Comparison of ENCODE assay signal across 26 mouse cellular contexts in genomic region chr3:155994044-155994443, GRCm38 (mm10).
DNase-seq lines count a peak whose midpoint lies in the region; ATAC-seq and TF ChIP-seq lines count a peak whose summit lies in the region.
"Had no signal": no experiment of that assay in that cellular context is flagged by ENCODE, and none has a peak within 500 bp of the region (broad histone marks: within the 10 kb centered on the region; RNA-seq: fewer than 3 reads in every experiment).

No protein-coding gene starts in this region.

- H3K4me1 ChIP-seq in lung, embryonic 14.5 days (ENCODE audit: insufficient read depth), result no peaks in the 10 kb centered on the region
- H3K4me1 ChIP-seq in stomach, embryonic 14.5 days (ENCODE audit: control insufficient read depth, insufficient read depth, low read length), result 0 out of 2 replicates have a peak, but pooled peaks cover 4% of the 10 kb centered on the region
- H3K4me1 ChIP-seq in stomach, postnatal 0 days (replicated peaks; ENCODE audit: control insufficient read depth, insufficient read depth), result no peaks in the 10 kb centered on the region
- peaks cover 7% of the 10 kb centered on the region; the same call in 1 of the 2 replicates for H3K4me1 ChIP-seq in intestine, embryonic 16.5 days (ENCODE audit: control insufficient read depth, insufficient read depth, low read length)
- H3K4me1 ChIP-seq in stomach, embryonic 16.5 days (ENCODE audit: control insufficient read depth, insufficient read depth, low read length), result no peaks in the 10 kb centered on the region
- H3K4me1 ChIP-seq in neural tube, embryonic 15.5 days, result peaks cover 3% of the 10 kb centered on the region; the same call in 1 of the 2 replicates
- H3K4me1 ChIP-seq: embryonic facial prominence, embryonic 13.5 days; forebrain, embryonic 10.5 days; heart, embryonic 12.5 days; megakaryocyte, embryonic 14.5 days had no signal

- peak; percentile 55 for DNase-seq in lung, embryonic 14.5 days
- DNase-seq in lung, adult 18-20 months, result no peak
- DNase-seq in stomach, postnatal 0 days (ENCODE audit: low spot score), result no peak
- DNase-seq in right cerebral cortex, adult 2 months (ENCODE audit: low spot score in 2 of 2), result no peak
- DNase-seq: adrenal gland, adult 8-10 months; B cell, adult 2 months; cerebellum, adult 9-10 months; cerebellum, postnatal 36 days; heart, adult 2 months; kidney, adult 9 months; kidney, postnatal 25 days; lung, postnatal 10 days; midbrain, embryonic 14.5 days; spleen, adult 18-20 months; thymus, postnatal 14 days had no signal

- H3K27me3 ChIP-seq in lung, embryonic 14.5 days (ENCODE audit: insufficient read depth, low read length), result no peaks in the 10 kb centered on the region
- no peaks in the 10 kb centered on the region for H3K27me3 ChIP-seq in stomach, embryonic 14.5 days (ENCODE audit: control insufficient read depth, insufficient read depth, low read length)
- H3K27me3 ChIP-seq in stomach, postnatal 0 days (ENCODE audit: control insufficient read depth, insufficient read depth, low read length), result no peaks in the 10 kb centered on the region
- H3K27me3 ChIP-seq in intestine, embryonic 16.5 days (replicated peaks; ENCODE audit: control insufficient read depth, insufficient read depth, low read length), result no peaks in the 10 kb centered on the region
- no peaks in the 10 kb centered on the region for H3K27me3 ChIP-seq in stomach, embryonic 16.5 days (ENCODE audit: control insufficient read depth, insufficient read depth, low read length)
- no peaks in the 10 kb centered on the region for H3K27me3 ChIP-seq in neural tube, embryonic 15.5 days (replicated peaks)
- H3K27me3 ChIP-seq: embryonic facial prominence, embryonic 13.5 days; heart, embryonic 12.5 days; megakaryocyte, embryonic 14.5 days had no signal

- H3K4me2 ChIP-seq in lung, embryonic 14.5 days, result no peak overlapping the region
- H3K4me2 ChIP-seq in stomach, embryonic 14.5 days (replicated peaks; ENCODE audit: low read depth, low read length), result no peak overlapping the region
- H3K4me2 ChIP-seq in stomach, postnatal 0 days (replicated peaks; ENCODE audit: low read depth), result no peak overlapping the region
- H3K4me2 ChIP-seq in intestine, embryonic 16.5 days (ENCODE audit: low read depth, low read length), result no peak overlapping the region
- H3K4me2 ChIP-seq in stomach, embryonic 16.5 days (ENCODE audit: low read depth, low read length), result no peak overlapping the region
- no peak overlapping the region for H3K4me2 ChIP-seq in neural tube, embryonic 15.5 days
- H3K4me2 ChIP-seq: embryonic facial prominence, embryonic 13.5 days; heart, embryonic 12.5 days; hindbrain, embryonic 14.5 days had no signal

- peak; percentile 76; the same call in 1 of the 2 replicates for ATAC-seq in lung, embryonic 14.5 days (ENCODE audit: insufficient read depth)
- peak; percentile 56; the same call in 1 of the 2 replicates for ATAC-seq in stomach, embryonic 14.5 days (ENCODE audit: insufficient number of reproducible peaks, insufficient read depth, low FRiP score, low read depth)
- ATAC-seq in stomach, postnatal 0 days (ENCODE audit: low FRiP score, low TSS enrichment), result no peak
- ATAC-seq in intestine, embryonic 16.5 days, result peak; percentile 93
- ATAC-seq in stomach, embryonic 16.5 days (ENCODE audit: insufficient read depth, low FRiP score), result peak; percentile 68; the same call in 1 of the 2 replicates
- no peak for ATAC-seq in neural tube, embryonic 15.5 days (ENCODE audit: low FRiP score)
- ATAC-seq: forebrain, embryonic 16.5 days had no signal

- TF ChIP-seq CTCF in lung, embryonic 14.5 days (IDR thresholded peaks at IDR 0.05; ENCODE audit: low read depth), result no peak
- TF ChIP-seq CTCF in stomach, postnatal 0 days (IDR thresholded peaks at IDR 0.05; ENCODE audit: low read depth), result no peak

- H3K4me3 ChIP-seq in lung, embryonic 14.5 days (ENCODE audit: low read depth, low read length), result no peak overlapping the region
- no peak overlapping the region for H3K4me3 ChIP-seq in stomach, embryonic 14.5 days (ENCODE audit: low read depth, low read length)
- H3K4me3 ChIP-seq in stomach, postnatal 0 days (ENCODE audit: low read depth, low read length), result no peak overlapping the region
- no peak overlapping the region for H3K4me3 ChIP-seq in intestine, embryonic 16.5 days (ENCODE audit: low read length)
- no peak overlapping the region for H3K4me3 ChIP-seq in stomach, embryonic 16.5 days (replicated peaks; ENCODE audit: low read length)
- H3K4me3 ChIP-seq in neural tube, embryonic 15.5 days (replicated peaks), result no peak overlapping the region
- H3K4me3 ChIP-seq: embryonic facial prominence, embryonic 13.5 days; forebrain, embryonic 10.5 days; heart, adult 2 months; heart, embryonic 12.5 days; megakaryocyte, embryonic 14.5 days had no signal

- TF ChIP-seq EP300 in stomach, postnatal 0 days (optimal IDR thresholded peaks at IDR 0.05), result no peak

- WGBS in lung, embryonic 14.5 days, result 15% methylated on average over 2 of the region's 2 CpGs
- WGBS in stomach, embryonic 14.5 days, result 11% methylated on average over 2 of the region's 2 CpGs
- 2% methylated on average over 2 of the region's 2 CpGs for WGBS in stomach, postnatal 0 days
- WGBS in intestine, embryonic 16.5 days, result 15% methylated on average over 2 of the region's 2 CpGs
- 13% methylated on average over 2 of the region's 2 CpGs for WGBS in stomach, embryonic 16.5 days
- 12% methylated on average over 2 of the region's 2 CpGs for WGBS in neural tube, embryonic 15.5 days

- no peaks in the 10 kb centered on the region for H3K36me3 ChIP-seq in lung, embryonic 14.5 days (ENCODE audit: insufficient read depth)
- H3K36me3 ChIP-seq in stomach, embryonic 14.5 days (ENCODE audit: control insufficient read depth, insufficient read depth, low read length), result no peaks in the 10 kb centered on the region
- no peaks in the 10 kb centered on the region for H3K36me3 ChIP-seq in stomach, postnatal 0 days (ENCODE audit: control insufficient read depth, insufficient read depth, low read length)
- no peaks in the 10 kb centered on the region for H3K36me3 ChIP-seq in intestine, embryonic 16.5 days (ENCODE audit: control insufficient read depth, insufficient read depth, low read length)
- no peaks in the 10 kb centered on the region for H3K36me3 ChIP-seq in stomach, embryonic 16.5 days (ENCODE audit: control insufficient read depth, insufficient read depth, low read length)
- H3K36me3 ChIP-seq in neural tube, embryonic 15.5 days, result no peaks in the 10 kb centered on the region
- H3K36me3 ChIP-seq: embryonic facial prominence, embryonic 13.5 days; forebrain, embryonic 10.5 days; heart, embryonic 12.5 days had no signal

- no peaks in the 10 kb centered on the region for H3K9me3 ChIP-seq in lung, embryonic 14.5 days (ENCODE audit: low read depth, low read length)
- H3K9me3 ChIP-seq in stomach, embryonic 14.5 days (ENCODE audit: control insufficient read depth, low read depth, low read length), result no peaks in the 10 kb centered on the region
- no peaks in the 10 kb centered on the region for H3K9me3 ChIP-seq in stomach, postnatal 0 days (ENCODE audit: control insufficient read depth, low read length)
- H3K9me3 ChIP-seq in intestine, embryonic 16.5 days (ENCODE audit: control insufficient read depth, low read length), result no peaks in the 10 kb centered on the region
- no peaks in the 10 kb centered on the region for H3K9me3 ChIP-seq in stomach, embryonic 16.5 days (replicated peaks; ENCODE audit: control insufficient read depth, low read length)
- H3K9me3 ChIP-seq in neural tube, embryonic 15.5 days (replicated peaks), result no peaks in the 10 kb centered on the region
- H3K9me3 ChIP-seq: embryonic facial prominence, embryonic 13.5 days; forebrain, embryonic 10.5 days; heart, embryonic 12.5 days; megakaryocyte, embryonic 14.5 days had no signal

- no peak overlapping the region for H3K27ac ChIP-seq in lung, embryonic 14.5 days (ENCODE audit: low read depth)
- H3K27ac ChIP-seq in stomach, embryonic 14.5 days (ENCODE audit: low read length), result no peak overlapping the region
- H3K27ac ChIP-seq in stomach, postnatal 0 days (replicated peaks), result no peak overlapping the region
- no peak overlapping the region for H3K27ac ChIP-seq in intestine, embryonic 16.5 days (ENCODE audit: low read length)
- H3K27ac ChIP-seq in stomach, embryonic 16.5 days (ENCODE audit: low read length), result no peak overlapping the region
- no peak overlapping the region for H3K27ac ChIP-seq in neural tube, embryonic 15.5 days (replicated peaks)
- H3K27ac ChIP-seq: embryonic facial prominence, embryonic 13.5 days; forebrain, embryonic 10.5 days; heart, adult 2 months; hindbrain, embryonic 14.5 days; liver, embryonic 14.5 days had no signal

- no peak overlapping the region for H3K9ac ChIP-seq in lung, embryonic 14.5 days
- H3K9ac ChIP-seq in stomach, embryonic 14.5 days (replicated peaks; ENCODE audit: low read depth, low read length), result no peak overlapping the region
- no peak overlapping the region for H3K9ac ChIP-seq in stomach, postnatal 0 days (ENCODE audit: low read length)
- no peak overlapping the region for H3K9ac ChIP-seq in intestine, embryonic 16.5 days (ENCODE audit: low read depth, low read length)
- H3K9ac ChIP-seq in stomach, embryonic 16.5 days (ENCODE audit: low read length), result no peak overlapping the region
- no peak overlapping the region for H3K9ac ChIP-seq in neural tube, embryonic 15.5 days (replicated peaks)
- H3K9ac ChIP-seq: embryonic facial prominence, embryonic 13.5 days; heart, embryonic 12.5 days; hindbrain, embryonic 14.5 days; liver, embryonic 14.5 days had no signal

Comparison
In these comparisons a context has a peak if more than half of its experiments do, and no peak if none do; other contexts are left out.
1. ATAC-seq: peak in lung, embryonic 14.5 days (single experiment), stomach, embryonic 14.5 days (single experiment), intestine, embryonic 16.5 days (single experiment) and stomach, embryonic 16.5 days (single experiment); none in stomach, postnatal 0 days (single experiment) and neural tube, embryonic 15.5 days (single experiment).